9 mouse cellular contexts compared by ENCODE assay signal in genomic region chr17:33897114-33897794, GRCm38 (mm10). TPM values are rescaled to one million over a fixed set of nuclear protein-coding genes. Genes with fewer than 3 reads are reported as not detected.
A peak's percentile ranks its signal among the peaks of the same experiment; 100 is the strongest.
DNase-seq lines count a peak whose midpoint lies in the region; ATAC-seq lines count a peak whose summit lies in the region.
"Had no signal": no experiment of that assay in that cellular context is flagged by ENCODE, and none has a peak within 500 bp of the region (broad histone marks: within the 10 kb centered on the region; RNA-seq: fewer than 3 reads in every experiment).

No protein-coding gene starts in this region.

- no peak overlapping the region for H3K4me2 ChIP-seq in neural tube, embryonic 11.5 days (ENCODE audit: low read depth)
- no peak overlapping the region for H3K4me2 ChIP-seq in neural tube, embryonic 15.5 days
- H3K4me2 ChIP-seq in embryonic facial prominence, embryonic 14.5 days (ENCODE audit: low read depth, low read length) = no peak overlapping the region
- H3K4me2 ChIP-seq: hindbrain, embryonic 15.5 days had no signal

- H3K36me3 ChIP-seq in neural tube, embryonic 11.5 days (ENCODE audit: control insufficient read depth, insufficient read depth, low read length) = no peaks in the 10 kb centered on the region
- no peaks in the 10 kb centered on the region for H3K36me3 ChIP-seq in neural tube, embryonic 15.5 days
- H3K36me3 ChIP-seq in embryonic facial prominence, embryonic 14.5 days (ENCODE audit: control insufficient read depth, insufficient read depth, low read length) = no peaks in the 10 kb centered on the region
- H3K36me3 ChIP-seq: hindbrain, embryonic 15.5 days had no signal

- H3K27me3 ChIP-seq in neural tube, embryonic 11.5 days (ENCODE audit: control insufficient read depth, insufficient read depth, low read length) = no peaks in the 10 kb centered on the region
- no peaks in the 10 kb centered on the region for H3K27me3 ChIP-seq in neural tube, embryonic 15.5 days (replicated peaks)
- H3K27me3 ChIP-seq in embryonic facial prominence, embryonic 14.5 days (replicated peaks; ENCODE audit: control insufficient read depth, insufficient read depth, low read length) = no peaks in the 10 kb centered on the region
- H3K27me3 ChIP-seq: hindbrain, embryonic 15.5 days had no signal

- no peaks in the 10 kb centered on the region for H3K4me1 ChIP-seq in neural tube, embryonic 11.5 days (ENCODE audit: control insufficient read depth, insufficient read depth, low read length)
- no peaks in the 10 kb centered on the region for H3K4me1 ChIP-seq in neural tube, embryonic 15.5 days
- no peaks in the 10 kb centered on the region for H3K4me1 ChIP-seq in embryonic facial prominence, embryonic 14.5 days (ENCODE audit: control insufficient read depth, insufficient read depth, low read length)
- H3K4me1 ChIP-seq: hindbrain, embryonic 15.5 days had no signal

- ATAC-seq in neural tube, embryonic 11.5 days (ENCODE audit: insufficient read depth, low FRiP score, low TSS enrichment) = no peak
- no peak for ATAC-seq in neural tube, embryonic 15.5 days (ENCODE audit: low FRiP score)
- ATAC-seq in embryonic facial prominence, embryonic 14.5 days (ENCODE audit: low read depth) = no peak

- no peaks in the 10 kb centered on the region for H3K9me3 ChIP-seq in neural tube, embryonic 11.5 days (ENCODE audit: control insufficient read depth, low read length)
- no peaks in the 10 kb centered on the region for H3K9me3 ChIP-seq in neural tube, embryonic 15.5 days (replicated peaks)
- no peaks in the 10 kb centered on the region for H3K9me3 ChIP-seq in embryonic facial prominence, embryonic 14.5 days (ENCODE audit: control insufficient read depth, low read length)
- H3K9me3 ChIP-seq: hindbrain, embryonic 15.5 days had no signal

- no peak overlapping the region for H3K4me3 ChIP-seq in neural tube, embryonic 11.5 days (ENCODE audit: low read depth, low read length)
- no peak overlapping the region for H3K4me3 ChIP-seq in neural tube, embryonic 15.5 days (replicated peaks)
- H3K4me3 ChIP-seq in embryonic facial prominence, embryonic 14.5 days (ENCODE audit: low read depth, low read length) = no peak overlapping the region
- H3K4me3 ChIP-seq: hindbrain, embryonic 15.5 days had no signal

- DNase-seq in adrenal gland, postnatal 14 days = peak; percentile 72
- DNase-seq in adrenal gland, adult 8-10 months = no peak
- DNase-seq in neural tube, embryonic 11.5 days (ENCODE audit: low spot score) = peak; percentile 68
- peak; percentile 60 for DNase-seq in embryonic facial prominence, embryonic 14.5 days (ENCODE audit: low spot score)
- peak; percentile 48 for DNase-seq in lung, postnatal 25 days (ENCODE audit: low spot score)
- DNase-seq in layer of hippocampus, adult 9-10 months (ENCODE audit: low spot score) = no peak
- DNase-seq in gastrocnemius, postnatal 14 days = no peak

- H3K9ac ChIP-seq in neural tube, embryonic 11.5 days (ENCODE audit: low read length) = no peak overlapping the region
- no peak overlapping the region for H3K9ac ChIP-seq in neural tube, embryonic 15.5 days (replicated peaks)
- H3K9ac ChIP-seq in embryonic facial prominence, embryonic 14.5 days (ENCODE audit: low read depth, low read length) = no peak overlapping the region
- H3K9ac ChIP-seq: hindbrain, embryonic 15.5 days had no signal

- WGBS in neural tube, embryonic 11.5 days = 48% methylated on average over 6 of the region's 6 CpGs
- WGBS in neural tube, embryonic 15.5 days = 47% methylated on average over 6 of the region's 6 CpGs
- WGBS in embryonic facial prominence, embryonic 14.5 days = 39% methylated on average over 6 of the region's 6 CpGs

- H3K27ac ChIP-seq in neural tube, embryonic 11.5 days (ENCODE audit: low read depth, low read length) = no peak overlapping the region
- no peak overlapping the region for H3K27ac ChIP-seq in neural tube, embryonic 15.5 days (replicated peaks)
- H3K27ac ChIP-seq in embryonic facial prominence, embryonic 14.5 days (replicated peaks; ENCODE audit: low read depth, low read length) = no peak overlapping the region
- H3K27ac ChIP-seq: hindbrain, embryonic 15.5 days had no signal

- intact Hi-C loops in gastrocnemius, postnatal 14 days (cut with DNase I; ENCODE audit: low total_unique reads) = no loop called here

RNA-seq across cellular contexts. Expression of gene Kifc1, which starts 6.8 kb away (rescaled TPM):
- 11.0 and 12.4 TPM in 2 replicates for total RNA-seq in adrenal gland, postnatal 14 days (2021)
- 1 to 10 TPM; 1.7 to 3.2 (median 2.6) TPM for total RNA-seq in adrenal gland, adult 8-10 months (2022)
- polyA plus RNA-seq in neural tube, embryonic 11.5 days (2014; fragmentation: Nextera tagmentation; extraction: Ambion mirVana) = 8.4 and 11.0 TPM in 2 replicates
- 2.0 and 3.5 TPM in 2 replicates for polyA plus RNA-seq in neural tube, embryonic 15.5 days (2015; fragmentation: Nextera tagmentation; extraction: Ambion mirVana)
- polyA plus RNA-seq in embryonic facial prominence, embryonic 14.5 days (2014; fragmentation: Nextera tagmentation; extraction: Ambion mirVana) = 5.9 and 7.0 TPM in 2 replicates
- 1 to 10 TPM; 3.3 to 4.4 TPM for total RNA-seq in gastrocnemius, postnatal 14 days (2021)

RNA-seq across cellular contexts. Expression of gene Platr17, which starts 7.7 kb away (rescaled TPM):
- not detected in 2 replicates for total RNA-seq in adrenal gland, postnatal 14 days (2021)
- total RNA-seq in adrenal gland, adult 8-10 months (2022) = not detected
- not detected in 2 replicates for polyA plus RNA-seq in neural tube, embryonic 11.5 days (2014; fragmentation: Nextera tagmentation; extraction: Ambion mirVana)
- 0.93 and 1.2 TPM in 2 replicates for polyA plus RNA-seq in neural tube, embryonic 15.5 days (2015; fragmentation: Nextera tagmentation; extraction: Ambion mirVana)
- polyA plus RNA-seq in embryonic facial prominence, embryonic 14.5 days (2014; fragmentation: Nextera tagmentation; extraction: Ambion mirVana) = not detected in 2 replicates
- total RNA-seq in gastrocnemius, postnatal 14 days (2021) = not detected

RNA-seq across cellular contexts. Expression of gene Daxx, which starts 12.0 kb away (rescaled TPM):
- 27.7 and 32.0 TPM in 2 replicates for total RNA-seq in adrenal gland, postnatal 14 days (2021)
- total RNA-seq in adrenal gland, adult 8-10 months (2022) = 10 to 100 TPM; 30.2 to 36.2 (median 33.8) TPM
- polyA plus RNA-seq in neural tube, embryonic 11.5 days (2014; fragmentation: Nextera tagmentation; extraction: Ambion mirVana) = 61.2 and 61.4 TPM in 2 replicates
- 50.7 and 58.5 TPM in 2 replicates for polyA plus RNA-seq in neural tube, embryonic 15.5 days (2015; fragmentation: Nextera tagmentation; extraction: Ambion mirVana)
- polyA plus RNA-seq in embryonic facial prominence, embryonic 14.5 days (2014; fragmentation: Nextera tagmentation; extraction: Ambion mirVana) = 34.8 and 38.2 TPM in 2 replicates
- total RNA-seq in gastrocnemius, postnatal 14 days (2021) = 10 to 100 TPM; 10.2 to 13.8 TPM

RNA-seq across cellular contexts. Expression of gene Tapbp, which starts 18.4 kb away (rescaled TPM):
- 132 and 145 TPM in 2 replicates for total RNA-seq in adrenal gland, postnatal 14 days (2021)
- total RNA-seq in adrenal gland, adult 8-10 months (2022) = 100 to 1,000 TPM; 195 to 259 (median 213) TPM
- polyA plus RNA-seq in neural tube, embryonic 11.5 days (2014; fragmentation: Nextera tagmentation; extraction: Ambion mirVana) = 12.9 and 16.2 TPM in 2 replicates
- 35.3 and 51.3 TPM in 2 replicates for polyA plus RNA-seq in neural tube, embryonic 15.5 days (2015; fragmentation: Nextera tagmentation; extraction: Ambion mirVana)
- polyA plus RNA-seq in embryonic facial prominence, embryonic 14.5 days (2014; fragmentation: Nextera tagmentation; extraction: Ambion mirVana) = 31.9 and 32.0 TPM in 2 replicates
- total RNA-seq in gastrocnemius, postnatal 14 days (2021) = 10 to 100 TPM; 32.9 to 35.7 TPM

RNA-seq across cellular contexts. Expression of gene Zbtb22, which starts 18.4 kb away (rescaled TPM):
- total RNA-seq in adrenal gland, postnatal 14 days (2021) = 25.5 and 34.5 TPM in 2 replicates
- total RNA-seq in adrenal gland, adult 8-10 months (2022) = 10 to 100 TPM; 35.3 to 39.7 (median 37.5) TPM
- 10.5 and 11.2 TPM in 2 replicates for polyA plus RNA-seq in neural tube, embryonic 11.5 days (2014; fragmentation: Nextera tagmentation; extraction: Ambion mirVana)
- polyA plus RNA-seq in neural tube, embryonic 15.5 days (2015; fragmentation: Nextera tagmentation; extraction: Ambion mirVana) = 13.7 and 15.8 TPM in 2 replicates
- 8.9 and 11.6 TPM in 2 replicates for polyA plus RNA-seq in embryonic facial prominence, embryonic 14.5 days (2014; fragmentation: Nextera tagmentation; extraction: Ambion mirVana)
- total RNA-seq in gastrocnemius, postnatal 14 days (2021) = 10 to 100 TPM; 13.5 to 16.1 TPM

Comparison
In these comparisons a context has a peak if more than half of its experiments do, and no peak if none do; other contexts are left out.
1. DNase-seq: peak in adrenal gland, postnatal 14 days (single experiment), neural tube, embryonic 11.5 days (single experiment), embryonic facial prominence, embryonic 14.5 days (single experiment) and lung, postnatal 25 days (single experiment); none in adrenal gland, adult 8-10 months (single experiment), layer of hippocampus, adult 9-10 months (single experiment) and gastrocnemius, postnatal 14 days (single experiment).